Mouse (Mus musculus) neural tube, embryonic 10.5 days (tissue): Measurements from ENCODE around the gene Lmntd2.
"Not testable (repeated sequence)": the region's sequence is repeated elsewhere in the genome, so short reads cannot be mapped to it uniquely, and the experiment has no call there.

Experiments used
- DNase-seq: peaks from one replicate; pipeline ENCODE4 v3.0.0-alpha.2; 2017; ENCODE audit warnings: low spot score; ENCODE audit errors: extremely low spot score

Lmntd2 gene

DNA sequence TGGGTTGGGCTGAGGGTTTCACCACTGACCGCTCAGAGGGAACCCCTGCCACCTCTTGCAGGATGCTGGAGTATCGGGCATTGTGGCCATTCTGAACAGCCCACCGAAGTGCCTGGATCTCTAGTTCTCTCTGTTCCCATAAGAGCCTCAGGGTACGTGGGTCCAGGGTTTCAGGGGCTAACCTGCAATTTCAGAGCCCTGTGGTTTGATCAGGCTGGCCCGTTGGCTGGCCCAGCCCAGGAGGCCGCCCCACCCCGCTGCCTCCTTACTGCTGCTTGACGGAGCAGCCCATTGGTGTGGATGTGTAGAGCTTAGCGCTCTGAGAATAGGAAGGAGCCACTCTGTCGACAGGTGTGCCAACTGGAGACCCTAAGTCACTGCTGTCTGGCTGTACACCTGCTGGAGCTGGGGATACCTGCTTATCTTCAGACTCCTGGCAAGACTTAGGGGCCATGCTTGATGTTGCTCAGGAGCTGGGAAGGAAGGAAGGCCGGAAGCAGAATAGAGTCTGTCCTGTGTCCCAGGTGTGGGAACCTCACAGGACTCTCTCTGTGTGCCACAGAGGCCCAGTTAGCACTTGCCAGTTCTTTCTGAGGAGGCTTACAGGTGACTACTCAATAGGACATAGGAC, at the start of gene Lmntd2:
TSS of gene Lmntd2 (minus strand) at position 476 of the 631 bp plus-strand sequence.
- no peak for DNase-seq

DNA sequence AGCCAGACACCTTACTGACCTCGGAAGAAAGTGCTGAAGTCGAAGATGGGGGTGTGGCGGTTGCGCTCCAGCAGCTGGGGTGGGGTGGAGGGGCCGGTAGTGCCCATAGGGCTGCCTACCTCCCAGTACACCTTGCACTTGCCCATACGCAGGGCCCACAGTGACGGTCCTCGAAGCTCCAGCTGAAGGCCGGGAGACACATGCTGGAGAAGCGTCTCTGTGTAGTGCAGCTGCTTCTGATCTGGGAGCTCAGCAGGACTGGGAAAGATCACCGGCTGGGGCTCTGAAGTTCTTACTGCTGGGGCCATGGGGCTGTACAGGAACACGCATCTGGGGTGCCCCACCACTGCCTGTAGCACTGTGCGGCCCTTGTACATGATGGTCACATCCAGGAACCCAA, 49.8 kb upstream of the Lmntd2 start:
- no peak for DNase-seq

DNA sequence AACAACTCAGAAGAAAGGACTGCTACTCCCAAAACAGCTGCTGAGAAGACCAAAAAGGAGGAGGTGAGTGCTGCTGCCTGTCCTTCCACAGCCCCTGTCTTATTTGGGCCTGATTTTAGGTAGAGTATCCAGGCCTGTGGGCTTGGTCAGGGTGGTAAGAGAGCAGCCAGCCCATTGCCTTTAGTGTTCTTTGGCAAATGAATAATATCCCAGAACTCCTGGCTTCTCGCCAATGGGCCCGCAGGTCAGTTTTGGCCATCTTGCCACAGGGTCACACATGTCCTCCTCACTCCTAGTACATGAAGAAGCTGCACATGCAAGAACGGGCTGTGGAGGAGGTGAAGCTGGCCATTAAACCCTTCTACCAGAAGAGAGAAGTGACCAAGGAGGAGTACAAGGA, 47.6 kb upstream of the Lmntd2 start:
- DNase-seq, result no peak

DNA sequence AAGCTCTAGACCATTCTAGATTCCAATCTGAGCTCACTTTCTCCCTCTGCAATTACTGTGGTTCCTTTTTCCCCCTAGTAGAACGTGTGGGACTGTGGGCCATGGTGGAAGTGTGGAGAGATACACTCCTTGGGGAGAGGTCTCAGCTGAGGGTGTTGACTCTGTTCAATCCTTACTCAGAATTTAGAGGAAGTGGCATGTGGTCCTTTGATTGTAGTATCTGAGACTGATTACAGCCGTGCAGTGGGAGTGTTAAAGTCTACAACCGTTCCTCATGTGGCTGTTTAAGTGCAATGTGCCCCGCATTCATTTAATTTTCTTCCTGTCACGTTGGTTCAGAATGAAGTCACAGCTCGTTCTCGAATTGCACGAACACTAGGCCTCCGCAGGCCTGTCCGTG, 42.3 kb upstream of the Lmntd2 start:
- no peak for DNase-seq

DNA sequence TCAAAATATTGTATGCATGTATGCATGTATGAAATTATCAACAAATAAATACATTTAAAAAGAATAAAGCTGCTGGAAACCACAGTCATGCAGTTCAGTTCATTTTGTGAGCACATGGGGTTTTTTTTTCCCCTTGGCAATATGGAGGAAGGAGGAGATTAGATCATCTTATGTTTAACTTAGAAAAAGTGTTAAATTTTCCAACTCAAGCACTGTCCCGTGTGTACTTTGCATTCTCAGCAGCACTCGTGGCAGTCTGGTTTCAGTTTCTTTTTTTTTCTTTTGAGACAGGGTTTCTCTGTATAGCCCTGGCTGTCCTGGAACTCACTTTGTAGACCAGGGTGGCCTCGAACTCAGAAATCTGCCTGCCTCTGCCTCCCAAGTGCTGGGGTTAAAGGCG, 36.6 kb upstream of the Lmntd2 start:
- DNase-seq, result not testable (repeated sequence)

DNA sequence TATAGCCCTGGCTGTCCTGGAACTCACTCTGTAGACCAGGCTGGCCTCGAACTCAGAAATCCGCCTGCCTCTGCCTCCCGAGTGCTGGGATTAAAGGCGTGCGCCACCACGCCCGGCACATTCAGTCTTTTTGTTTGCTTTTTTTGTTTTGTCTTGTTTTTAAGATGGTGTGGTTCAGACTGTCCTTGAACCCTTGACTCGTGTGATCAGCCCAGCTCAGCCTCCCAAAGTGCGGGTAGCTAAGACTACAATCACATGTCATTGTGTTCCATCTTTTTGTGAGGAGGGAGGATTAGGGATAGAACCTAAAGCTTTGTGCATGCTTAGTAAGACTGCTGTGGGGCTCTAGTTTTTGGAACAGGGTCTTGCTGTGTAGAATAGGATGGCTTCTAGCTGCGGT, 17.7 kb upstream of the Lmntd2 start:
- no peak for DNase-seq

DNA sequence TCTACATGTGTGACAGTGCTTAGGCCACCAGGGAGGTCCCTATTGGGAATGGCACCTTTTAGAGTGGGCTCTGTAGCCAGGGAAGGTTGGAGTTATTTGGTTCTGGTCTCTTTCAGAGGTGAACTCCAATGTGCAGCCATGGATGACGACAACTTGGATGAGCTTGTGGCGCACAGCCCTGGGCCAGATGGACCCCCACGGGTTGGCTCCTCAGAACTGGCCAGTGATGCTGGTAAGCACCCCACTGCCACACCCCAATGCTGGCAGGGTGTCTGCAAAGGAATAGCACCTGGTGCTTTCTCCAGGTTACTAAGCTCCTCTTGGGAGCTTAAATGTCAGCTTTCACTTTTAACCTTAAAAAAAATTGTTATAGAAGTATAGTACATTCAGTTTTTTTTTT, 17.2 kb upstream of the Lmntd2 start:
- DNase-seq, result no peak

DNA sequence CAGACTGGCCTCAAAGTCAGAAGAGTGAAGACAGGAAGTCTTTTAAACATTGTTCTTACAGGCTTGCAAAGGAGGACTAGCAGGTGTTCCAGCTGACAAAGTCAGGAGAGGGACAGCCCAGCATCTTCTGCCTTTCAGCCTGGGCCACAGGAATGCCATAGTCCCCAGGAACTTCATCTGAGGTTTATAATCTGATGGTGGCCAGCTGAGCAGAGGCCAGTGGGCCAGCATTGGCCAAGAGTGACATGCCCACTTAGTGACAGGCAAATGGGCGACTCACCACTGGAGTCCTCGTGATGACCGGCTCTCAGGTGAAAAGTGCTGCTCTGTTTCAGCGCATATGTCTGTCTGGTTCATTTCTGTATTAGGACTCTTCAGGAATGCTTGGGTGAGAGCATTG, 16.7 kb upstream of the Lmntd2 start:
- no peak for DNase-seq

DNA sequence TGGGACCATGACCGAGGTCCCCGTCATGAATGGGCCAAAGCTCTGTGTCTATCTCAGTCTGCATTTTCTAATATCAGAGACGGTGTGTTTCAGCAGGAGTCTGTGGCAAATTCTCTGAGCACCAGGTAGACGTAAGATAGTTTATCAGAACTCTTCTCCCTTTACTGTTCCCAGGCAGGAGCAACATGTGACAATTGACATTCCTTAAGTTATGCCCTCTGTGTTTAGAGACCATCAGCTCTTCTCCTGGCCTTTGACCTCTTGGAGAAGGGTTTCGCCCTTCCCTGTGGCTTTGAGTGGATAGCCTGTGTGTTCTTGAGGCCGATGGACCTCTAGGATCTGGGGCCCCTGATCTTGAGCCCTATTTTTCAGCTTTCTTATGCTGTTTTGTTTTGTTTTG, 15.8 kb upstream of the Lmntd2 start:
- no peak for DNase-seq

DNA sequence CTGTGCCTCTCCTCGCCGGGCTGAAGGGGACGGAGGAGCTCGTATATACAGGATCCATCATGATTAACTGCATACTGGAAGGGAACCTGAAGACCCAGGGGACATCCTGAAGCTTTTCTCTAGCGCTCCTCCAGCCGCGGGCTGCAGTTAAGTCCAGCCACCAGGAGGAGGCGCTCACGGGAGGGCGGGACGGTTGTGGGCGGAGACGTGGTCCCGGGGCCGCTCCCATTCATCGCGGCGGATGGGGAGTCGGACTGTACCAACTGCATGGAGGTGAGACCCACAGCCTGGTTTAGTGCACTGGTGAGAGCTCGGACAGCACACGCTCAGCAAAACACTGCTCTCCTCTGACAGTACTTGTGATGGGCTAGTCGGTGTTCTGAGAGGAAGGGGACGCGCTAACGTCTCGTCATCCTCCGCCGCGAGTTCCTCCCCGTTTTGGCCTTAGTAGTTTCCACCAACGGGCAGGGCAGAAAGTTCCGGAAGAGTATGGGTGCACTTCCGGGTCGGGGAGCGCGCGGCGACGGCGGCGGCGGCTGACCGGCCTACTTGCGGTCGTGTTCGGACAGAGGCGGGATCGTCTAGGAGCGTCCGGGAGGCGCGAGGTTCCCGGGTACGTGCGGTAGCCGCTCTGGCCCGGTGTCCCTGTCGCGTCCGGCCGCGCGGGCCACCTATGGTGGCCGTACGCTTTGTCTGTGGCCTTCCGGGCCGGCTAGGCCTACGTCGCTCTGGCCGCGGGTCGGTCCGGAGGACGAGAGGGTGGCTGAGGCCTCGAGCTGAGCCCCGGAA, 14.6 kb upstream of the Lmntd2 start, which contains the start of gene Phrf1:
TSS of gene Phrf1 (plus strand) at position 506 of the 789 bp plus-strand sequence.
- peak; percentile 97 for DNase-seq

DNA sequence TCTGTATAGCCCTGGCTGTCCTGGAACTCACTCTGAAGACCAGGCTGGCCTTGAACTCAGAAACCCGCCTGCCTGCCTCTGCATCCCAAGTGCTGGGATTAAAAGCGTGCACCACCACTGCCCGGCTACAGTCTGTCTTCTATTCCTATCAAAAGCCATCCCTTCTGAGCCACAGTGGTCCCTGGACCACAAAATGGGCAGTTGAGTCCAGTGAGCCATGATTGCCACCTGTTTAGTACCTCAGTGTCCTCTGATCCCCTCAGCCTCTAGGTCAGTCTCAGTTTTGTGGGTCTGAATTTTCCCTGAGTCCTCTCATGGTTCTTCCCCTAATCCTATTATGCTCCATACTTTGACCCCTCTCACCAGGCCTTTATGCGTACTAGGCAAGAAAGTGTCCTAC, 13.9 kb upstream of the Lmntd2 start:
- no peak for DNase-seq

DNA sequence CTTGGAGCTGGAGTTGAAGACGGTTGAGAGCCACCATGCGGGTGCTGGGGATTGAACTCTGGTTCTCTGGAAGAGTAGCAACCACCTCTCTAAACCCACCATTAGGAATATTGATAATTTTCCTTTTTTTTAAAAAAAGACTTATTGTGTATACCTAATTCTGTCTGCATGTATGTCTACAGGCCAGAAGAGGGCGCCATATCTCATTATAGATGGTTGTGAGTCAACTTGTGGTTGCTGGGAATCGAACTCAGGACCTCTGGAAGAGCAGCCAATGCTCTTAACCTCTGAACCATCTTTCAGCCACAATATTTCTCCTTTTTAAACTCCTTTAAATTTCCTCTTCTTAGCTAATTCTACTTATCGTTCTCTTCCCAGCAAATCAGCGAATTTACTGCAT, 12.7 kb upstream of the Lmntd2 start:
- no peak for DNase-seq

DNA sequence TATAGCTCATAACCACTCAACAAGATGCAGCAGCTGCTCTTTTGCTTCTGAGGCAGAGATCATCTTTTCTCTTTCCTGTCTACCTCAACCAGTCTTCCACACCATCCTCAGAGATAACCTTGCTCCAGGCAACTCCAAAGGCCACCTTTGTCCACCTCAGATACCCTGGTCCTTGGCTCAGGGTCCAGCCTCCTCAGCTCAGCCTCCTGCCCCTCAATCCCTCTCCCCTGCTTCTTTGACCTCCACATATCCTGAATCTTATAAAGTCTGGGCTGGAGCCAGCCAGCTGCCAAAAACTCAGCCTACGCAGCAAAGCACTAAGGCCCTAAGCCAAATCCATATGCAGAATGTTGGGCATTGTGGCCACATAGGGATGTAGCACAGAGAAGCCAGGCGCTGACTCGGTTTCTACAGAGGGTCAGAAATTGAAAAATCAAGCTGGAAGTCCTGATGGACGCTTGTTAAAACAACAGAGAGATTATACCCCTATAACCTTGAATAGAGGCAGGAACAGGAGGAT, 8.9 kb upstream of the Lmntd2 start:
- no peak for DNase-seq

DNA sequence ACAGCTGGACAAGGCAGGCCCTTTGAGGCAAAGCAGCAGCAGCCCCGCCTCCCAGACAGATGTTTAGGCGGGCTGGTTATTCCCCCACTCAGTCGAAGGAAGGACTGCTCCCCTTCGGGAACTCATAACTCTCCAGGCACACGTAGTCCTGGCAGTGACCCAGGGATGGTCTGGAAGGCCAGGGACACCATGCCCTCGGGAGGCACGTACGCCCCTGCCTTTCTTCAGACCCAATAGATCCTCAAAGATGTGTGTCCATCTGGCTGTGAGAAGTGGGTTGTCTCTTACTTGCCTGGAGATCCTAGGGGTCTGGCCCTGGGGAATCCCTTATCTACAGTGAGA, 8.2 kb upstream of the Lmntd2 start:
- no peak for DNase-seq

DNA sequence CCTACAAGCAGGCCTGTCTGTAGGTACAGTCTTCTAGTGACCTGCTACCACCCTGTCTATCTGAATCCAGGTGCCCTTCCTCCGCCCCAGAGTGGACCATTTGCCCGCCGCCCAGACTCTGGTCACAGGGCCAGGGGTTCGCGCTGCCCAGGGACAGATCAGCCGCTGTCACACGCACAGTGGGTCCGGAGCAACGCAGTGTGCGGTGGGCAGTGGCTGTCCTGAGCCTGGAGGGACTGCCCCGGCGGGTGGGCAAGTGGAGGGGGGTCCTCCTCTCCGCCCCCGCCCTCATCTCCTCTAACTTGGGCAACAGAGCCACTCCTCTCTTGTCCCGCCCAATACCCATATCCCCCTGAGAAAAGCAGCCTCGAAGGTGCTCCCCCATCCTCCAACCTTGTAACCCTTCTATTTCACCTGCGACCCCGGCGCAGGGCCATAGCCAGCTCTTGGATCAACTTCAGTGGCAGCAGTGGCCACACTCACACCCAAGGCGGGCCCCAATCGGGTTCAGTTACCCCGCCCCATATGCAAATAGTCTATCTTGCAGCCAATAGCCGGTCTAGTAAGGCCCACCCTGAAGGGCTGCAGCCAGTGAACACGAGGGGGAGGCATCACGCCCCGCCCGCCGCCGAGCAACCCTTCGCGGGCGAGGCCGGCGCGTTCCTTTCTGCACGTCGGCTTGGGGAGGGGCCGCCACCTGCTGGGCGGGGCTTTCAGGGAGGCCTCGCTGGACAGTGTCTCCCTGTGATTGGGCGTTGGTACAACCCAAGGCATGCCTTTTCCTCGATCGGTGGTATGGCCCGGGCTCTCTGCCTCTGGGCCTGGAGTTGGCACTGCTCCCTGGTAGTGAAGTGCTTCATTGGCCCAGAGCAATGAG, 7.6 kb upstream of the Lmntd2 start:
- peak; percentile 99 for DNase-seq

DNA sequence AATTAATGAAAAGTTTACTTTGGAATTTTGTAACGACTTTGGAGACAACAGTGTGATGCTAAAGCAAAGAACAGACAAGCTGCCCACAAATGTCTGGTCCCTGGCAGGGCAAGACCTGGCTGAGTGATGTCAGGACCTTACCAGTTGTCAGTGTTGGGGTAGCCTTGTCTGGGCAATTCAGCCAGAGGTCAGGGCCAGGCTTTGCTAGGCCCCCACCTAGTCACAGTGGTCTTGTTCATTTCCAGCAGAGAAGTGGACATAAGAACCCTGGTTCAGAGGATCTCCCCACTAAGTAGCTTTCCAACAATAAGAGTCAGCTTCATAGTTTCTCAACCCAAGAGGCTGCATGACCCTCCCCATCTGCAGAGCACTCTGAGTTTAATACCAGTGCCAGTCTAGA, 6.5 kb upstream of the Lmntd2 start:
- DNase-seq, result no peak

DNA sequence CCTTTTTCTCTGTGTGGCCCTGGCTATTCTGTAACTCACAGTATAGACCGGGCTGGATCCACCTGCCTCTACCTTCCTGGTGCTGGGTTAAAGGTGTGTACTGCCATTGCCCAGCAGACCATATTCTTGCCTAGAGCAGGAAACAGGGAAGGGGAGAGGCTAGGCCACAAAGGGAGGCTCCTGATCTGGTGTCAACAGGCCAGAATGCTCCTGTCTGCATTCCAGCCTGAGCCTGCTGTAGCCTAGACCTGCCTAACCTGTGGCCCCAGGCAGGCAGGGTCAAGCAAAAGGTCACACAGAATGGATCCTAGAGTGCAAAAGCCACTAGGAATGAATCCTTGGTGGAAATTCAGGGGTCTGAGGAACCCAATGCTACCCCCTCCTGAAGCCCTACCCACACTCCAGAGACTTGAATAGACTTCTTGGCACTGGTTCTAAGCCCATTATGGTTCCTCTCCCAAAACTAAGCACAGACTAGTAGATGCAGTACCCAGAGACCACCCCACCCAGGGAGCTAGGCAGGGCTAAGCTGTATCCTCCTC, 5.7 kb upstream of the Lmntd2 start:
- no peak for DNase-seq

DNA sequence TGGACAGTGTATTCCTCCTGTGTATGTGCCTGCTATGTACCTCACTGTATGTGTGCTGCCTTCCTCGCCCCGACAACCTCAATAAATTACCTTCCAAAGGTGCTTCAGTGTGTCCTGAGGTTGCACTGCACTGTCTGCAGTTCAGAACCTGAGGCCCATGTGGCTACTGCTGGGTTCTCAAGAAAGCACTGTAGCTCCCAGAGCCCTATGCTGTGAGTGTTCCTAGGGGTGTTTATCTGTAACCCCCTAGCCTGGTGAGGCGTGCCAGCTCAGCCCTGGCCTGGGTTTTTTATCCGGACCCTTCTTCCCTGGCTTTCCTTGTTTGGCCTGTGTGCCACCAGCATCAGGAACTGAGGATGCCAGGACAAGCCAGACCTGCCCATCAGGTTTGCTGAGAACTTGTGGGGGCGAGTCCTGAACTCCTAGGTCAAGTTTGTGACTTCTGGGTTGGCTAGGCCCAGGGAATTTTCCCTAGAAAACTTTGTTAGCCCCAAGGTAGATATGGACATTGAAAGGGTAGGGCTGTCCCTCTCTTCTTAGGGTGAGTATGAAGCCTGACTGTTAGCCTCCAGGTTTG, 4.8 kb upstream of the Lmntd2 start:
- no peak for DNase-seq

DNA sequence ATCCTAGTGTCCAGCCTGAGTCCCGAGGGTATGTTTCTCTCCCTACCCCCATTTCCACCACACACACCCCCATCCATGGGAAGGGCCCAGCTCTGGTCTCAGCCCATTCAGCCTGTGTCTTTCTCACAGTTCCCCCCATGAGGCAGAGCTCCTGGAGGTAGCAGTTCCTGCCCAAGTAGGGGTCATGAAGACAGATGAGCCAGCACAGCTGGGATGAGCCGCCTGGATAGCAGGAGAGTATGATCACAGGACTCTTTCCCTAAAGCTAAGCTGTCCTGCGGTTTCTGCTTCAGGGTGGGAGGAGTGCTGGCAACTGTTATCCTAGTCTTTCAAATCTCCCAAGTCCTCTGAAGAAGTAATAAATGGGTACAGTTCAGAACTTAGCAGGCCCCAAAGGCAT, 4.3 kb upstream of the Lmntd2 start:
- no peak for DNase-seq

DNA sequence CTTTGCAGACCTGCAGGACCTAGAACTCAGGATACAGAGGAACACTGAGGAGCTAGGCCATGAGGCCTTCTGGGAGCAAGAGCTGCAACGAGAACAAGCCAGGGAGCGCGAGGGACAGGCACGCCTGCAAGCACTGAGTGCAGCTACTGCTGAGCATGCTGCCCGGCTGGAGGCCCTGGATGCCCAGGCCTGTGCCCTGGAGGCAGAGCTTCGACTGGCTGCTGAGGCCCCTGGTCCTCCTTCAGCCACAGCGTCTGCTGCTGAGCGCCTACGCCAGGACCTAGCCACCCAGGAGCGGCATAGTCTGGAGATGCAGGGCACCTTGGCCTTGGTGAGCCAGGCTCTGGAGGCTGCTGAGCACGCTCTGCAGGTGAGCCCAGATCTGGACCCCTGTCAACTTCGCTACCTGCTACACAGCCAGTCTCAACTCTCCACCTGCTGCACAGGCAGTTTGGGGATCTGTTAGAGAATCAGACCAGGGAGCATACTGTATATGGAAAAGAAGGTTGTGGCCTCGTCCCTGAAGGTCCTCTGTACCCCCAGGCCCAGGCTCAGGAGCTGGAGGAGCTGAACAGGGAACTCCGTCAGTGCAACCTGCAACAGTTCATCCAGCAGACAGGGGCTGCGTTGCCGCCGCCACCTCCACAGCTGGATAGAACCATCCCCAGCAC, 3.6 kb upstream of the Lmntd2 start:
- no peak for DNase-seq

DNA sequence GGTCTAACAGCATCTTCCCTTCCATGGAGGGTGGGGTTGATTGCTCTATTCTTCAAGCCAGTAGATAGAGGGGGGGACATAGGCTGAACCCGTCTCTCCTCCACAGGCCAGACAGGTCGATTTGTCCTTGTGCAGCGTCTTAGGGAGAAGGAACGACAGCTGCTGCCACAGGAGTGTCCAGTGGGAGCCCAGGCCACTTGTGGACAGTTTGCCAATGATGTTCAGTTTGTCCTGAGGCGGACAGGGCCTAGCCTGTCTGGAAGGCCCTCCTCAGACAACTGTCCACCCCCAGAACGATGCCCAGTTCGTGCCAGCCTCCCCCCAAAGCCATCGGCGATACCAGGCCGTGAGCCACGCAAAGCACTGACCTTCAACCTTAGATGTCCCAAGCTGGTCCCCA, 3.0 kb upstream of the Lmntd2 start:
- DNase-seq, result no peak
